Mouse (Mus musculus) left cerebral cortex, adult 8-10 months (tissue): ENCODE results near the gene Ggn. TPM values are rescaled to one million over a fixed set of nuclear protein-coding genes. Genes with fewer than 3 reads are reported as not detected.
"Not testable (repeated sequence)": the region's sequence is repeated elsewhere in the genome, so short reads cannot be mapped to it uniquely, and the experiment has no call there.

Experiments used
- DNase-seq, 2 experiments: peaks; one replicate each; pipeline ENCODE4 v3.0.0; 2022; ENCODE audit warnings: low spot score in 2 of 2
- total RNA-seq, 4 experiments: library from RNA; stranded (reverse); gene quantifications; 2 replicates each; pipeline ENCODE4 v1.2.4; 2022

Ggn gene
- total RNA-seq, 4 experiments from 2014 or later, result 0.54 to 1.7 (median 0.67) TPM

GRCm38 (mm10) chr7:29212199-29212765 lies 42.3 kb downstream of the Ggn start:
- DNase-seq, result no peak

- DNase-seq, result not testable (repeated sequence)
Observed at GRCm38 (mm10) chr7:29212775-29213560, 43.0 kb downstream of the Ggn start.

- no peak for DNase-seq
Observed at GRCm38 (mm10) chr7:29213675-29214082, 43.7 kb downstream of the Ggn start, which contains the start of gene Catsperg1. Gene Catsperg1, minus strand, starts transcription at chr7:29214035.

GRCm38 (mm10) chr7:29214236-29214635 lies 44.2 kb downstream of the Ggn start:
- no peak for DNase-seq

- DNase-seq, result no peak
Observed at GRCm38 (mm10) chr7:29214846-29215245, 44.8 kb downstream of the Ggn start.

Other genes starting within 250 kb of the Ggn start
- 100 to 1,000 TPM; 161 to 178 (median 177) TPM for gene Actn4, start 207.9 kb upstream of the Ggn start, total RNA-seq
- 100 to 1,000 TPM; 197 to 208 (median 204) TPM for gene Eif3k, start 188.3 kb upstream of the Ggn start, total RNA-seq
- gene Map4k1, start 188.2 kb upstream of the Ggn start, total RNA-seq, result 1 to 10 TPM in 3 of 4 experiments, under 1 TPM in 1; 0.99 to 3.7 (median 2.1) TPM
- gene Ryr1, start 45.0 kb upstream of the Ggn start, total RNA-seq, result 10 to 100 TPM in 1 of 4 experiments, 1 to 10 TPM in 3; 7.0 to 10.5 (median 9.2) TPM
- gene Rasgrp4, start 35.4 kb upstream of the Ggn start, total RNA-seq, result 1 to 10 TPM in 2 of 4 experiments, under 1 TPM in 2; 0.68 to 1.3 (median 1.1) TPM
- gene Fam98c, start 14.0 kb upstream of the Ggn start, total RNA-seq, result 10 to 100 TPM; 34.8 to 36.2 (median 35.5) TPM
- gene Spred3, start 201 bp downstream of the Ggn start, total RNA-seq, result 10 to 100 TPM; 30.7 to 39.6 (median 38.9) TPM
- 100 to 1,000 TPM; 118 to 137 (median 127) TPM for gene Psmd8, start 10.5 kb downstream of the Ggn start, total RNA-seq
- gene Catsperg1, start 43.8 kb downstream of the Ggn start, total RNA-seq, result 1 to 10 TPM; 1.1 to 1.7 (median 1.4) TPM
- gene Kcnk6, start 62.3 kb downstream of the Ggn start, total RNA-seq, result 1 to 10 TPM; 2.6 to 5.0 (median 3.8) TPM
- gene Yif1b, start 68.1 kb downstream of the Ggn start, total RNA-seq, result 10 to 100 TPM; 50.5 to 55.8 (median 53.6) TPM
- gene 2200002D01Rik, start 78.3 kb downstream of the Ggn start, total RNA-seq, result not detected
- gene Spint2, start 111.7 kb downstream of the Ggn start, total RNA-seq, result 10 to 100 TPM; 27.9 to 38.2 (median 33.0) TPM
- gene Ppp1r14a, start 119.1 kb downstream of the Ggn start, total RNA-seq, result 10 to 100 TPM; 35.3 to 41.0 (median 39.8) TPM
- 100 to 1,000 TPM in 2 of 4 experiments, 10 to 100 TPM in 2; 87.4 to 112 (median 99.7) TPM for gene Dpf1, start 133.7 kb downstream of the Ggn start, total RNA-seq